8 mouse cellular contexts compared by ENCODE assay signal in genomic region chrX:163908337-163909250, GRCm38 (mm10). TPM values are rescaled to one million over a fixed set of nuclear protein-coding genes. Genes with fewer than 3 reads are reported as not detected.
A peak's percentile ranks its signal among the peaks of the same experiment; 100 is the strongest.
DNase-seq lines count a peak whose midpoint lies in the region; ATAC-seq and TF ChIP-seq lines count a peak whose summit lies in the region.

Ap1s2 (plus strand) TSS chrX:163909017.

- peak in 1 of 2 experiments; percentile 34; a peak in 2 of 4 replicates for TF ChIP-seq CTCF in CH12.LX (conservative IDR thresholded peaks at IDR 0.05 in 1 of 2, IDR thresholded peaks at IDR 0.05 in 1 of 2; ENCODE audit: low read depth in 2 of 2, low read length in 2 of 2)

- peak; percentile 100 for ATAC-seq in forebrain, embryonic 11.5 days (replicated peaks; ENCODE audit: low FRiP score)
- ATAC-seq in heart, embryonic 16.5 days (replicated peaks; ENCODE audit: extremely low read depth, insufficient read depth, low FRiP score) = peak; percentile 99
- ATAC-seq in liver, embryonic 15.5 days (ENCODE audit: insufficient read depth) = peak; percentile 100
- ATAC-seq in neural tube, embryonic 12.5 days (ENCODE audit: low FRiP score, low read depth) = peak; percentile 99

- dilution Hi-C loops in CH12.LX (cut with MboI; ENCODE audit: extremely low pct_ligation_motif_present, extremely low pct_unique_long_range_greater_than_20kb, low sequenced_read_pairs) = no loop called here

- H3K27ac ChIP-seq in CH12.LX (ENCODE audit: insufficient read depth, low read depth) = peak within 1 kb of the TSS; percentile 62
- H3K27ac ChIP-seq in forebrain, embryonic 11.5 days (ENCODE audit: low read depth, low read length) = peak within 1 kb of the TSS; percentile 83
- H3K27ac ChIP-seq in heart, embryonic 16.5 days (ENCODE audit: low read length) = peak within 1 kb of the TSS; percentile 86
- peak within 1 kb of the TSS; percentile 77 for H3K27ac ChIP-seq in liver, embryonic 15.5 days (replicated peaks)
- peak within 1 kb of the TSS; percentile 74 for H3K27ac ChIP-seq in neural tube, embryonic 12.5 days

- no peaks in the 10 kb centered on the region for H3K79me2 ChIP-seq in CH12.LX (replicated peaks; ENCODE audit: control insufficient read depth, extremely low read depth, insufficient read depth, poor library complexity, severe bottlenecking)

- no peaks in the 10 kb centered on the region for H3K36me3 ChIP-seq in CH12.LX (replicated peaks in 1 of 2; ENCODE audit: control insufficient read depth in 1 of 2, insufficient read depth in 1 of 2, low read length in 1 of 2)
- no peaks in the 10 kb centered on the region for H3K36me3 ChIP-seq in forebrain, embryonic 11.5 days (ENCODE audit: control insufficient read depth, insufficient read depth, low read length)
- H3K36me3 ChIP-seq in heart, embryonic 16.5 days (ENCODE audit: control insufficient read depth, insufficient read depth) = no peaks in the 10 kb centered on the region
- no peaks in the 10 kb centered on the region for H3K36me3 ChIP-seq in liver, embryonic 15.5 days (replicated peaks)
- H3K36me3 ChIP-seq in neural tube, embryonic 12.5 days = no peaks in the 10 kb centered on the region

- 15% methylated on average over 72 of the region's 80 CpGs for WGBS in forebrain, embryonic 11.5 days
- WGBS in heart, embryonic 16.5 days = 19% methylated on average over 77 of the region's 80 CpGs
- 13% methylated on average over 80 of the region's 80 CpGs for WGBS in liver, embryonic 15.5 days (ENCODE audit: insufficient replicate concordance)
- 23% methylated on average over 80 of the region's 80 CpGs for WGBS in neural tube, embryonic 12.5 days

- H3K9me3 ChIP-seq in CH12.LX (replicated peaks; ENCODE audit: low read length) = no peaks in the 10 kb centered on the region
- no peaks in the 10 kb centered on the region for H3K9me3 ChIP-seq in forebrain, embryonic 11.5 days (ENCODE audit: control insufficient read depth, low read length)
- no peaks in the 10 kb centered on the region for H3K9me3 ChIP-seq in heart, embryonic 16.5 days (replicated peaks; ENCODE audit: control insufficient read depth, low read length)
- H3K9me3 ChIP-seq in liver, embryonic 15.5 days (replicated peaks) = no peaks in the 10 kb centered on the region
- no peaks in the 10 kb centered on the region for H3K9me3 ChIP-seq in neural tube, embryonic 12.5 days

- H3K9ac ChIP-seq in CH12.LX (ENCODE audit: insufficient read depth, low read depth) = peak within 1 kb of the TSS; percentile 85
- peak within 1 kb of the TSS; percentile 67 for H3K9ac ChIP-seq in forebrain, embryonic 11.5 days (ENCODE audit: low read length)
- peak within 1 kb of the TSS; percentile 77 for H3K9ac ChIP-seq in heart, embryonic 16.5 days (ENCODE audit: low read length)
- H3K9ac ChIP-seq in liver, embryonic 15.5 days = peak within 1 kb of the TSS; percentile 63
- H3K9ac ChIP-seq in neural tube, embryonic 12.5 days = peak within 1 kb of the TSS; percentile 64

- TF ChIP-seq RAD21 in CH12.LX (IDR thresholded peaks at IDR 0.05; ENCODE audit: low read depth, low read length) = peak; percentile 9

- H3K4me3 ChIP-seq in CH12.LX (replicated peaks in 1 of 3; ENCODE audit: low read depth in 2 of 3, low read length in 2 of 3, poor library complexity in 1 of 3) = peak within 1 kb of the TSS; percentile 68 to 79 (median 71)
- peak within 1 kb of the TSS; percentile 53 for H3K4me3 ChIP-seq in forebrain, embryonic 11.5 days (ENCODE audit: low read depth, low read length)
- peak within 1 kb of the TSS; percentile 72 for H3K4me3 ChIP-seq in heart, embryonic 16.5 days (ENCODE audit: low read length)
- peak within 1 kb of the TSS; percentile 70 for H3K4me3 ChIP-seq in liver, embryonic 15.5 days (replicated peaks)
- H3K4me3 ChIP-seq in neural tube, embryonic 12.5 days = peak within 1 kb of the TSS; percentile 57

- peak; percentile 88 for DNase-seq in CH12.LX (ENCODE audit: extremely low read depth)
- peak; percentile 74 for DNase-seq in c-Kit-positive CD71-positive TER-119-negative erythroid progenitor cells, embryonic 14.5 days (ENCODE audit: low read depth)
- DNase-seq in forebrain, embryonic 11.5 days (ENCODE audit: low spot score) = peak; percentile 95
- DNase-seq in kidney, postnatal 36 days = peak; percentile 95 to 96
- peak; percentile 87 for DNase-seq in telencephalon, adult 2 months (ENCODE audit: low read depth, low spot score)

- no peaks in the 10 kb centered on the region for H3K4me1 ChIP-seq in CH12.LX (ENCODE audit: control insufficient read depth in 1 of 2, insufficient read depth in 2 of 2)
- H3K4me1 ChIP-seq in forebrain, embryonic 11.5 days (replicated peaks; ENCODE audit: control insufficient read depth, insufficient read depth, low read length) = no peaks in the 10 kb centered on the region
- no peaks in the 10 kb centered on the region for H3K4me1 ChIP-seq in heart, embryonic 16.5 days (ENCODE audit: control insufficient read depth, insufficient read depth, low read length)
- H3K4me1 ChIP-seq in liver, embryonic 15.5 days (replicated peaks) = peaks cover 6% of the 10 kb centered on the region; the same call in 1 of the 2 replicates
- no peaks in the 10 kb centered on the region for H3K4me1 ChIP-seq in neural tube, embryonic 12.5 days

- H3K4me2 ChIP-seq in CH12.LX (ENCODE audit: insufficient read depth, low read depth, poor library complexity, severe bottlenecking) = peak within 1 kb of the TSS; percentile 78
- peak within 1 kb of the TSS; percentile 45 for H3K4me2 ChIP-seq in forebrain, embryonic 11.5 days (ENCODE audit: low read depth, low read length, severe bottlenecking)
- H3K4me2 ChIP-seq in heart, embryonic 16.5 days (ENCODE audit: low read depth, low read length) = peak within 1 kb of the TSS; percentile 72
- peak within 1 kb of the TSS; percentile 92 for H3K4me2 ChIP-seq in liver, embryonic 15.5 days
- peak within 1 kb of the TSS; percentile 52 for H3K4me2 ChIP-seq in neural tube, embryonic 12.5 days (replicated peaks)

- peak; percentile 85 for TF ChIP-seq POLR2A in CH12.LX (IDR thresholded peaks at IDR 0.05; ENCODE audit: low read depth, low read length)

- TF ChIP-seq EP300 in CH12.LX (IDR thresholded peaks at IDR 0.05; ENCODE audit: low read length) = no peak

- in situ Hi-C loops in CH12.LX (cut with MboI; ENCODE audit: low pct_ligation_motif_present, low pct_unique_long_range_greater_than_20kb, low sequenced_read_pairs) = loop anchor here (25.0 kb wide), 1 partner anchor 196 kb away; no protein-coding TSS in a partner anchor

- no peaks in the 10 kb centered on the region for H3K27me3 ChIP-seq in CH12.LX (replicated peaks)
- H3K27me3 ChIP-seq in forebrain, embryonic 11.5 days (ENCODE audit: control insufficient read depth, insufficient read depth, low read length) = no peaks in the 10 kb centered on the region; the same call in 1 of the 2 replicates
- no peaks in the 10 kb centered on the region for H3K27me3 ChIP-seq in heart, embryonic 16.5 days (ENCODE audit: control insufficient read depth, insufficient read depth, low read length)
- H3K27me3 ChIP-seq in liver, embryonic 15.5 days = peaks cover 27% of the 10 kb centered on the region
- no peaks in the 10 kb centered on the region for H3K27me3 ChIP-seq in neural tube, embryonic 12.5 days (replicated peaks)

TF ChIP-seq in CH12.LX, 34 proteins besides CTCF, POLR2A, EP300 and RAD21:
- TF ChIP-seq PAX5 (IDR thresholded peaks at IDR 0.05; ENCODE audit: low read length) = no peak
- TF ChIP-seq TCF12 (IDR thresholded peaks at IDR 0.05; ENCODE audit: low read depth, low read length) = peak; percentile 40; the same call in 1 of the 2 replicates
- peak; percentile 58; the same call in 1 of the 2 replicates for TF ChIP-seq SIN3A (IDR thresholded peaks at IDR 0.05; ENCODE audit: low read length)
- TF ChIP-seq NRF1 (IDR thresholded peaks at IDR 0.05; ENCODE audit: low read depth, low read length) = peak; percentile 81
- TF ChIP-seq HCFC1 (IDR thresholded peaks at IDR 0.05; ENCODE audit: low read depth, low read length) = peak; percentile 65
- no peak for TF ChIP-seq IRF4 (IDR thresholded peaks at IDR 0.05; ENCODE audit: low read depth, low read length)
- no peak for TF ChIP-seq ZC3H11A (IDR thresholded peaks at IDR 0.05; ENCODE audit: low read depth, low read length)
- TF ChIP-seq ZNF384 (IDR thresholded peaks at IDR 0.05; ENCODE audit: low read depth, low read length) = peak; percentile 87
- peak; percentile 88 for TF ChIP-seq USF2 (conservative IDR thresholded peaks at IDR 0.05; ENCODE audit: low read depth, low read length)
- peak; percentile 14; the same call in 1 of the 2 replicates for TF ChIP-seq MYC (IDR thresholded peaks at IDR 0.05; ENCODE audit: low read depth, low read length)
- peak; percentile 90 for TF ChIP-seq MAX (IDR thresholded peaks at IDR 0.05; ENCODE audit: low read length)
- TF ChIP-seq ELF1 (IDR thresholded peaks at IDR 0.05; ENCODE audit: low read depth, low read length) = peak; percentile 98
- peak; percentile 84 for TF ChIP-seq NELFE (IDR thresholded peaks at IDR 0.05; ENCODE audit: low read depth, low read length)
- TF ChIP-seq CHD2 (IDR thresholded peaks at IDR 0.05; ENCODE audit: low read length) = no peak
- TF ChIP-seq ZKSCAN1 (IDR thresholded peaks at IDR 0.05; ENCODE audit: borderline replicate concordance, low read depth, low read length) = no peak
- TF ChIP-seq TBP (conservative IDR thresholded peaks at IDR 0.05; ENCODE audit: low read depth, low read length) = no peak
- peak; percentile 93 for TF ChIP-seq USF1 (IDR thresholded peaks at IDR 0.05; ENCODE audit: low read depth, low read length)
- peak; percentile 53; the same call in 1 of the 2 replicates for TF ChIP-seq ZMIZ1 (IDR thresholded peaks at IDR 0.05; ENCODE audit: low read depth, low read length)
- peak; percentile 24; the same call in 1 of the 2 replicates for TF ChIP-seq MXI1 (IDR thresholded peaks at IDR 0.05; ENCODE audit: low read depth, low read length)
- TF ChIP-seq BHLHE40 (IDR thresholded peaks at IDR 0.05; ENCODE audit: low read depth, low read length) = peak; percentile 35; the same call in 1 of the 2 replicates

RNA-seq across cellular contexts. Expression of gene Ap1s2, which starts in this region (rescaled TPM):
- total RNA-seq in CH12.LX (2012; rRNA removed) (4.3 and 5.7 TPM in 2 replicates), CH12.LX (2014; rRNA removed) (12.3 and 16.6 TPM in 2 replicates)
- polyA plus RNA-seq in CH12.LX (2012; ENCODE audit: insufficient read length, low read depth) = 6.5 and 8.9 TPM in 2 replicates
- 34.5 and 37.4 TPM in 2 replicates for polyA plus RNA-seq in forebrain, embryonic 11.5 days (2014; fragmentation: Nextera tagmentation; extraction: Ambion mirVana)
- polyA plus RNA-seq in heart, embryonic 16.5 days (2015; fragmentation: Nextera tagmentation; extraction: Ambion mirVana) = 16.9 and 18.8 TPM in 2 replicates
- 5.0 and 5.5 TPM in 2 replicates for polyA plus RNA-seq in liver, embryonic 15.5 days (2015; fragmentation: Nextera tagmentation; extraction: Ambion mirVana)
- polyA plus RNA-seq in neural tube, embryonic 12.5 days (2016; fragmentation: Nextera tagmentation; extraction: Ambion mirVana) = 53.5 and 60.3 TPM in 2 replicates

Comparison
In these comparisons a context has a peak if more than half of its experiments do, and no peak if none do; other contexts are left out.
1. Peak in every context shown above with its lines: DNase-seq, ATAC-seq, H3K4me3 ChIP-seq and H3K27ac ChIP-seq.